Mouse (Mus musculus) urinary bladder, postnatal 25 days (tissue): ENCODE results near the gene Sft2d2.

Experiments used
- DNase-seq: peaks from one replicate; pipeline ENCODE4 v3.0.0; 2022; ENCODE audit warnings: low spot score

Sft2d2 gene

GRCm38 (mm10) chr1:165190571-165191273, 3.5 kb downstream of the Sft2d2 start:
- DNase-seq: no peak

- DNase-seq: no peak
Measured at GRCm38 (mm10) chr1:165190068-165190467, 4.2 kb downstream of the Sft2d2 start.

- DNase-seq: no peak
Measured at GRCm38 (mm10) chr1:165188806-165189580, 5.2 kb downstream of the Sft2d2 start.

GRCm38 (mm10) chr1:165187357-165187756, 6.9 kb downstream of the Sft2d2 start:
- no peak for DNase-seq

GRCm38 (mm10) chr1:165186491-165186890, 7.7 kb downstream of the Sft2d2 start:
- no peak for DNase-seq

GRCm38 (mm10) chr1:165185116-165185515, 9.1 kb downstream of the Sft2d2 start:
- no peak for DNase-seq

GRCm38 (mm10) chr1:165184178-165184577, 10.1 kb downstream of the Sft2d2 start:
- no peak for DNase-seq

- no peak for DNase-seq
Measured at GRCm38 (mm10) chr1:165183400-165183799, 10.8 kb downstream of the Sft2d2 start.

GRCm38 (mm10) chr1:165179321-165179720, 14.9 kb downstream of the Sft2d2 start:
- DNase-seq: no peak

- DNase-seq: no peak
Measured at GRCm38 (mm10) chr1:165178075-165178474, 16.2 kb downstream of the Sft2d2 start.

- no peak for DNase-seq
Measured at GRCm38 (mm10) chr1:165174059-165174616, 20.1 kb downstream of the Sft2d2 start.

- DNase-seq: no peak
Measured at GRCm38 (mm10) chr1:165171277-165171676, 23.0 kb downstream of the Sft2d2 start.

GRCm38 (mm10) chr1:165170157-165170556, 24.1 kb downstream of the Sft2d2 start:
- DNase-seq: no peak

- DNase-seq: no peak
Measured at GRCm38 (mm10) chr1:165169462-165169861, 24.8 kb downstream of the Sft2d2 start.

GRCm38 (mm10) chr1:165164920-165165319, 29.3 kb downstream of the Sft2d2 start:
- no peak for DNase-seq

- DNase-seq: no peak
Measured at GRCm38 (mm10) chr1:165160723-165161405, 33.4 kb downstream of the Sft2d2 start, which contains the start of gene Tbx19. TSS of gene Tbx19 (minus strand) at chr1:165160773.

GRCm38 (mm10) chr1:165158841-165159240, 35.4 kb downstream of the Sft2d2 start:
- no peak for DNase-seq

GRCm38 (mm10) chr1:165154162-165154561, 40.1 kb downstream of the Sft2d2 start:
- DNase-seq: no peak

GRCm38 (mm10) chr1:165151216-165151615, 43.0 kb downstream of the Sft2d2 start:
- no peak for DNase-seq

- no peak for DNase-seq
Measured at GRCm38 (mm10) chr1:165142343-165142916, 51.8 kb downstream of the Sft2d2 start.

- DNase-seq: no peak
Measured at GRCm38 (mm10) chr1:165140227-165140626, 54.0 kb downstream of the Sft2d2 start.

- no peak for DNase-seq
Measured at GRCm38 (mm10) chr1:165133858-165134257, 60.4 kb downstream of the Sft2d2 start.
